Mouse (Mus musculus) adrenal gland, adult (tissue): ENCODE results near the gene Vmn2r39.
"Not testable (repeated sequence)": the region's sequence is repeated elsewhere in the genome, so short reads cannot be mapped to it uniquely, and the experiment has no call there.

Experiments used
- DNase-seq, 2 experiments: peaks; one replicate each; pipeline ENCODE4 v3.0.0; 2022 to 2023; ENCODE audit warnings: low spot score in 1 of 2; ENCODE audit not compliant: inconsistent age in 2 of 2

The Vmn2r39 gene

DNA sequence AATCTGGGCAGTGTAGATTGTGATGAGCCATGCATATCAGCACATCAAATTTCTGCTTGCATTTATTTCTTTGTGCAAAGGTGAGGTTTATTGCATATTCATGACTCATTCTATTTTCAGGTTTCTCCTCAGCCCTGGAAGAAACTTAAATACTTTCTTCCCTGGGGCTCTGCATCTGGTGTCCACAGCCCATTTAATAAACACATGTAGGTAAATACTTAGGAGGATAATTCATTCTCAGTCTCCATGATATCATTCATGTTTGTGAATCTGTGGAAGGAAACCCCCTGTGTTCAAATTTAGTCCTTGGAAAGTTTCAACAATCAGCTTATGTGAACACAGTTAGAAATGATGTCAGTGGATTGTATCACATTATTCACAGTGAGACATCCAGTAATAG, at the start of gene Vmn2r39:
Gene Vmn2r39, minus strand, starts transcription at position 101 of the 400 bp plus-strand sequence.
- not testable (repeated sequence) for DNase-seq

DNA sequence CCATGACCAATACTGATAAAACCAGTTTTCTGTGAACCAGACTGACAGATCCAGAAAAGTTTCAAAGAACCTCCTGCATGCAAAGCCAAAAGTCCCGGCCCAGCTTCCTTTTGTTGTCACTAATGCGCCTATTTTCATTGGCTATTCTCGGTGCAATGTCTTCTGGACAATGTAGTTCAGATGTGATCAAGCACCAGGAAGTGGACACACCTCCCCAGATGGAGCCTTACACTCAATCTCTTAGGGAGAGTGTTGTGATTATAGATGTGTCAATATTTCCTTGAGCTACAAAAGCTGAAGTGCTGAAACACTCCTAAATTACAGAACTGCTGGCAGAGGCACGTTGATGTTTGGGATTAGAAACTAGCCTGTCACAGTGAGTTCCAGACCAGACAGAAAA, 34.8 kb upstream of the Vmn2r39 start:
- not testable (repeated sequence) for DNase-seq
